Mouse (Mus musculus): ENCODE data around the gene Snx29. TPM values are rescaled to one million over a fixed set of nuclear protein-coding genes. Genes with fewer than 3 reads are reported as not detected.
"Not testable (repeated sequence)": the region's sequence is repeated elsewhere in the genome, so short reads cannot be mapped to it uniquely, and the experiment has no call there.

The Snx29 gene
- total and polyA plus RNA-seq, 3 experiments, result 1.2 to 3.2 (median 3.1) TPM

DNA sequence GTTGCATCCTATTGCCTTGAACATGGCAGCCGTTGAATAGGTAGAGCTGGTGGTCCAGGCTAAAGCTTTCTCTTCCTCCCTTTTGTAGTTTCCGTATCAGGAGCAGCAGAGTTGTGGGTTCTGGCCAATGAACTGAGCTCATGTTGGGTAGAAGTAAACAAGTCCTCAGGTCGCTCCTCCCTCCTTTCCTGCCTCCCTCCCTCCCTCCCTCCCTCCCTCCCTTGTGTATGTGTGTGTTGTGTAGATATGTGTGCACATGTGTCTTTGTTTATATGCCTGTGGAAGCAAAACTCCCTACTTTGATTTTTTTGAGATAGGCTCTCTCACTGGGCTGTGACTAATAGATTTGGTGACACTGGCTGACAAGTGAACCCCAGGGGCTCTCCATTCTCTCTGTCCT, 251.8 kb downstream of the Snx29 start:
- Histone ChIP-seq H3K4me2 (ENCODE audit: insufficient read depth, low read depth, poor library complexity, severe bottlenecking) (no peak overlapping the region), H3K9ac (ENCODE audit: insufficient read depth, low read depth) (no peak overlapping the region), H3K36me3 (replicated peaks in 1 of 2; ENCODE audit: control insufficient read depth in 1 of 2, insufficient read depth in 1 of 2, low read length in 1 of 2) (no peaks in the 10 kb centered on the region), H3K27ac (ENCODE audit: insufficient read depth, low read depth) (no peak overlapping the region), H3K4me3 (replicated peaks in 1 of 3; ENCODE audit: low read depth in 2 of 3, low read length in 2 of 3, poor library complexity in 1 of 3) (no peak overlapping the region), H3K9me3 (replicated peaks; ENCODE audit: low read length) (no peaks in the 10 kb centered on the region), H3K4me1 (ENCODE audit: control insufficient read depth in 1 of 2, insufficient read depth in 2 of 2) (peaks cover 18 to 59% of the 10 kb centered on the region in 2 experiments), H3K79me2 (replicated peaks; ENCODE audit: control insufficient read depth, extremely low read depth, insufficient read depth, poor library complexity, severe bottlenecking) (no peaks in the 10 kb centered on the region), H3K27me3 (replicated peaks) (no peaks in the 10 kb centered on the region)
- no peak for DNase-seq (ENCODE audit: extremely low read depth)
- TF ChIP-seq GABPA (IDR thresholded peaks at IDR 0.05; ENCODE audit: insufficient replicate concordance, low read depth, low read length) (no peak), E2F4 (IDR thresholded peaks at IDR 0.05; ENCODE audit: insufficient replicate concordance, low read depth, low read length) (no peak), IRF4 (IDR thresholded peaks at IDR 0.05; ENCODE audit: low read depth, low read length) (no peak), MYC (IDR thresholded peaks at IDR 0.05; ENCODE audit: low read depth, low read length) (no peak), ZNF384 (IDR thresholded peaks at IDR 0.05; ENCODE audit: low read depth, low read length) (no peak), RCOR1 (conservative IDR thresholded peaks at IDR 0.05; ENCODE audit: low read depth, low read length) (no peak), USF1 (IDR thresholded peaks at IDR 0.05; ENCODE audit: low read depth, low read length) (no peak), KAT2A (IDR thresholded peaks at IDR 0.05; ENCODE audit: insufficient replicate concordance, low read length) (no peak), MXI1 (IDR thresholded peaks at IDR 0.05; ENCODE audit: low read depth, low read length) (no peak), MAZ (IDR thresholded peaks at IDR 0.05; ENCODE audit: low read depth, low read length) (no peak), CHD1 (IDR thresholded peaks at IDR 0.05; ENCODE audit: low read depth, low read length) (no peak), POLR2A (IDR thresholded peaks at IDR 0.05; ENCODE audit: low read depth, low read length) (no peak), ZC3H11A (IDR thresholded peaks at IDR 0.05; ENCODE audit: low read depth, low read length) (no peak), ZMIZ1 (IDR thresholded peaks at IDR 0.05; ENCODE audit: low read depth, low read length) (no peak), NELFE (IDR thresholded peaks at IDR 0.05; ENCODE audit: low read depth, low read length) (no peak), SIN3A (IDR thresholded peaks at IDR 0.05; ENCODE audit: low read length) (no peak), EP300 (IDR thresholded peaks at IDR 0.05; ENCODE audit: low read length) (no peak), MAX (IDR thresholded peaks at IDR 0.05; ENCODE audit: low read length) (no peak), PAX5 (IDR thresholded peaks at IDR 0.05; ENCODE audit: low read length) (no peak), USF2 (conservative IDR thresholded peaks at IDR 0.05; ENCODE audit: low read depth, low read length) (no peak)
- dilution Hi-C loops (cut with MboI; ENCODE audit: extremely low pct_ligation_motif_present, extremely low pct_unique_long_range_greater_than_20kb, low sequenced_read_pairs), result no loop called here
- in situ Hi-C loops (cut with MboI; ENCODE audit: low pct_ligation_motif_present, low pct_unique_long_range_greater_than_20kb, low sequenced_read_pairs), result no loop called here

DNA sequence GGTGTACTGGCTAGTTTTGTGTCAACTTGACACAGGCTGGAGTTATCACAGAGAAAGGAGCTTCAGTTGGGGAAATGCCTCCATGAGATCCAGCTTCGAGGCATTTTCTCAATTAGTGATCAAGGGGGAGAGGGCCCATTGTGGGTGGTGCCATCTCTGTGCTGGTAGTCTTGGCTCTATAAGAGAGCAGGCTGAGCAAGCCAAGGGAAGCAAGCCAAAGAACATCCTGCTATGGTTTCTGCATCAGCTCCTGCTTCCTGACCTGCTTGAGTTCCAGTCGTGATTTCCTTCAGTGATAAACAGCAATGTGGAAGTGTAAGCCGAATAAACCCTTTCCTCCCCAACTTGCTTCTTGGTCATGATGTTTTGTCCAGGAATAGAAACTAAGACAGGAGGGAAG, 253.0 kb downstream of the Snx29 start:
- H3K9ac ChIP-seq (ENCODE audit: insufficient read depth, low read depth); DNase-seq (ENCODE audit: extremely low read depth); H3K4me3 ChIP-seq (replicated peaks in 1 of 3; ENCODE audit: low read depth in 2 of 3, low read length in 2 of 3, poor library complexity in 1 of 3); H3K27me3 ChIP-seq (replicated peaks); dilution Hi-C loops (cut with MboI; ENCODE audit: extremely low pct_ligation_motif_present, extremely low pct_unique_long_range_greater_than_20kb, low sequenced_read_pairs); H3K4me2 ChIP-seq (ENCODE audit: insufficient read depth, low read depth, poor library complexity, severe bottlenecking); H3K79me2 ChIP-seq (replicated peaks; ENCODE audit: control insufficient read depth, extremely low read depth, insufficient read depth, poor library complexity, severe bottlenecking); H3K27ac ChIP-seq (ENCODE audit: insufficient read depth, low read depth); H3K9me3 ChIP-seq (replicated peaks; ENCODE audit: low read length); H3K36me3 ChIP-seq (replicated peaks in 1 of 2; ENCODE audit: control insufficient read depth in 1 of 2, insufficient read depth in 1 of 2, low read length in 1 of 2): not testable (repeated sequence)
- peaks cover 20 to 62% of the 10 kb centered on the region in 2 experiments for H3K4me1 ChIP-seq (ENCODE audit: control insufficient read depth in 1 of 2, insufficient read depth in 2 of 2)
- in situ Hi-C loops (cut with MboI; ENCODE audit: low pct_ligation_motif_present, low pct_unique_long_range_greater_than_20kb, low sequenced_read_pairs), result loop anchor here (5.0 kb wide), 1 partner anchor 98 kb away; no protein-coding TSS in a partner anchor

Data from CH12.LX (cell line).